Mouse (Mus musculus): ENCODE measurements around the gene Nanos2. TPM values are rescaled to one million over a fixed set of nuclear protein-coding genes. Genes with fewer than 3 reads are reported as not detected.
A peak's percentile ranks its signal among the peaks of the same experiment; 100 is the strongest.

Nanos2 gene
- polyA plus RNA-seq, 1 experiment from 2014 or later = not detected

DNA sequence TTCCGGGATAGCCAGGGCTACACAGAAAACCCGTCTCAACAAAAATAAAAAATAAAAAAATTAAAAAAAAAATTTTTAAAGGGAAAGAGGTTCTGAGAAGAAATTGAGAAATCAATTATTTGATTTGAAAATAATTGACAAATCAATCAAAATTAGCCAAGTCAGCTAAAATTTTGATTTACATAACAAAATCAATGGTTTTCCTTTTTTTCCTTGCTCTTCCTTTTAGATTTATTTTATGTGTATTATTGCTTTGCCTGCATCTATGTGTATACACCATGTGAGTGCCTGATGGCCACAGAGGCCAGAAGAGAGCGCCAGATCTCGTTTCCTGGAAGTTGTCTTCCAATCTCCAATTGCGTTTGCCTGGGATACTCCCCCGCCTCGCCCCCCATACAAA is 30.7 kb downstream of the Nanos2 start:
- Histone ChIP-seq H3K9ac (no peak overlapping the region), H3K27ac (ENCODE audit: poor library complexity, severe bottlenecking) (no peak overlapping the region), H3K4me3 (no peak overlapping the region), H3K27me3 (replicated peaks) (peaks cover 30% of the 10 kb centered on the region), H3K9me3 (replicated peaks) (no peaks in the 10 kb centered on the region), H3K4me2 (no peak overlapping the region), H3K4me1 (replicated peaks) (peaks cover 6% of the 10 kb centered on the region), H3K36me3 (no peaks in the 10 kb centered on the region)
- no peak for ATAC-seq (ENCODE audit: insufficient number of reproducible peaks, low FRiP score)
- 87% methylated on average over 7 of the region's 7 CpGs for WGBS

DNA sequence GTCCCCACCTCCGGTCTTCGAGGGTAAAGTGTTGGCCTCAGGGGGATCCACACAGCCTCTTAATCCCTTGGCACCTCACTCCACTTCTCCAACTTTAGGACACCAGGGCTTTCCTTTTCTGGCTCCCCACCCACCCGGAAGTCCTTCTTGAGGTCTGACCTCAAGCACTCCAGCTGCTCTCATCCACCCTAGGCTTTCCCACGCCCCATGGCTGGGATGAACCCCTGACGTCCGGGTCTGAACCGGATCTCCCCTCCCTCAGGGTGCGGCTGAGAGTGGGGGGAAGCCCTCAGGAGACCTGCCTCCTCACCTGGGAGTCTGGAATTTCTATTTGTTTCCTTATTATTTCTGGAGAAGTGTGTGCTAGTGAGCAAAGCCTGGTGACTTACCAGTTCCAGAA is 33.8 kb downstream of the Nanos2 start:
- no peak for ATAC-seq (ENCODE audit: insufficient number of reproducible peaks, low FRiP score)
- WGBS = 7% methylated on average over 8 of the region's 8 CpGs
- no peak overlapping the region for H3K4me3 ChIP-seq
- no peak overlapping the region for H3K4me2 ChIP-seq
- peaks cover 15% of the 10 kb centered on the region for H3K4me1 ChIP-seq (replicated peaks)
- peaks cover 39% of the 10 kb centered on the region for H3K27me3 ChIP-seq (replicated peaks)
- H3K9me3 ChIP-seq (replicated peaks) = no peaks in the 10 kb centered on the region
- H3K9ac ChIP-seq = no peak overlapping the region
- no peaks in the 10 kb centered on the region for H3K36me3 ChIP-seq
- no peak overlapping the region for H3K27ac ChIP-seq (ENCODE audit: poor library complexity, severe bottlenecking)

DNA sequence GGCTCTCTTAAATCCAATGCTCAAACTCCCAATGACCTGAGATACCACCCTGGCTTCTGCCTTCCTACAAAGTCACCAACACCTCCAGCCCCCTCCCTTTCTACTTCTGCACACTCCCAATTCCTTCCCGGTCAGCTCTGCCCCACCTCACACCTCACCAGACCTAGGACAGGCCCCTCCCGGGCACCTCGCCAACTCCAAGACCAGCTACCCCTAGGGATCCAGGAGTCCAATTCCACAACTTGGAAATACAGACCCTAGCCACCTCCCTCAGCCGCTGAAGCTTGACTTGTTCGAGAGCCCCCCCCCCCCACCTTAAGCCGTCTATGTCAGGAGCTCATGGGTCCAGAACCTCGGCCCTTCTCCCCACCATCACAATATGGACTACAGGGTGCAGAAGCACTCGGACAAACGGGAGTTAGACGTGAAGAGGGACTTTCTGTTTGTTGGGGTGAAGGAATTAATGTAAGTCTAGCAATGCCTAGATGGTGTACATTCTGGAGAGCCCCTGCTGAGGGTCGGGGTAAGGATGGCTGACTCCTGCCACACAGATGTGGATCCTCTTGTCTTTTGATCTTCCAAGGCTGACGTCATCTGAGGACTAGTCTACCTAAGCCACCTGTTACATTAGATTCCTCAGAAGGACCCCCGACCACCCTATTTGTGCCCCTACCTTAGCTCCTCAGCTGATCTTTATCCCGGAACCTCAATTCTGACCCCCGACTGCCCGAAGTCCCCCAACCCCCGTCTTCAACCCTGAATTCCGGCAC is 35.2 kb downstream of the Nanos2 start:
- Histone ChIP-seq H3K4me2 (no peak overlapping the region), H3K9ac (no peak overlapping the region), H3K36me3 (no peaks in the 10 kb centered on the region), H3K27ac (ENCODE audit: poor library complexity, severe bottlenecking) (no peak overlapping the region), H3K27me3 (replicated peaks) (peaks cover 39% of the 10 kb centered on the region), H3K4me3 (no peak overlapping the region), H3K9me3 (replicated peaks) (no peaks in the 10 kb centered on the region), H3K4me1 (replicated peaks) (peaks cover 19% of the 10 kb centered on the region)
- 49% methylated on average over 18 of the region's 18 CpGs for WGBS
- ATAC-seq (ENCODE audit: insufficient number of reproducible peaks, low FRiP score) = no peak

DNA sequence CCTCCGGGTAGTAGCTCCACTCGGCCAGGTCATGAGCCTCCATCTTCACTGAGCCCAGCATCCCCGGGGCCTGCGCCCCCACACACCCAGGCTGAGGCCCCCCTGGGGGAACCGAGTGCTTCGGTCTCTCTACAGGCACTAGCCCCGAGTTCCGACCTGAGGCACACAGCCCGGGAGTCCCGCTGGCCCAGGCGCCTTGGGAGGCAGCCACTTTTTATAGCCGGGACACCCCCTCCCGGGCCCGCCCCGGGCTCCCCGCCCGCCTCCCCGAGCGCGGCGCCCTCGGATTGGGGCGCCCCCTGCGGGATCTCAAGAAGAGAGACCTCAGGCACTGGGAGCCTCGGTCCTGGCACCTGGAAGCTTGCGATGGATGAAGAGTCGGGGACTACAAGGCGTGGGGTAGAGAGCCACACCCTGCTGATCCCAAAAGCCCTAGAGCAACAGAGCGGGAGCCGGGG is 36.2 kb downstream of the Nanos2 start, which contains the start of gene Foxa3:
Gene Foxa3 (minus strand): TSS at position 182 of the 458 bp plus-strand sequence.
- H3K4me1 ChIP-seq (replicated peaks) = peaks cover 22% of the 10 kb centered on the region
- no peaks in the 10 kb centered on the region for H3K36me3 ChIP-seq
- H3K9ac ChIP-seq = peak within 1 kb of the TSS; percentile 92
- 2% methylated on average over 30 of the region's 30 CpGs for WGBS
- H3K27me3 ChIP-seq (replicated peaks) = peaks cover 39% of the 10 kb centered on the region
- H3K9me3 ChIP-seq (replicated peaks) = no peaks in the 10 kb centered on the region
- peak within 1 kb of the TSS; percentile 90 for H3K4me2 ChIP-seq
- peak within 1 kb of the TSS; percentile 55 for H3K27ac ChIP-seq (ENCODE audit: poor library complexity, severe bottlenecking)
- ATAC-seq (ENCODE audit: insufficient number of reproducible peaks, low FRiP score) = peak; percentile 33
- H3K4me3 ChIP-seq = peak within 1 kb of the TSS; percentile 90

DNA sequence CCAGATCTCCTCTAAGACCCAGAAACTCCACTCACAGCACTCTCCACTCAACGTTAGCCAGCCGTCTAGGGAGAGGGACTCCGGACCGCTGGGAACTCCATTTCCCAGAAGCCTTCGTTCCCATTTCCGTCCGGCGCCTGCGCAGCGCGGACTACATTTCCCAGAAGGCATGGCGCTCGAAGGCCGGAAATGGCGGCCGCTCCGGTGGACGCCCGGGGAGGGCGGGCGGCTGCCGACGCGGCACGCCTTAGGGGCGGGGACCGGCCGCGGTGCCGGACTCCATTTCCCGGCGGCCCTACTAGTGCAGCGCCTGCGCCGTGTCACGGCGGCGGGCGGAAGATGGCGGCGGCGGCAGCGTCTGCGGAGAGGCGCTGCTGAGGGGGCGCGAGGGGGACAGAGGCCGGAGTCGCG is 36.9 kb downstream of the Nanos2 start, which contains the start of gene Sympk:
Gene Sympk (plus strand): TSS at position 282 of the 411 bp plus-strand sequence.
- peak; percentile 95 for ATAC-seq (ENCODE audit: insufficient number of reproducible peaks, low FRiP score)
- Histone ChIP-seq H3K9ac (peak within 1 kb of the TSS; percentile 92), H3K27me3 (replicated peaks) (peaks cover 39% of the 10 kb centered on the region), H3K4me1 (replicated peaks) (peaks cover 22% of the 10 kb centered on the region), H3K27ac (ENCODE audit: poor library complexity, severe bottlenecking) (peak within 1 kb of the TSS; percentile 55), H3K4me3 (peak within 1 kb of the TSS; percentile 90), H3K4me2 (peak within 1 kb of the TSS; percentile 90), H3K9me3 (replicated peaks) (no peaks in the 10 kb centered on the region), H3K36me3 (peaks cover 7% of the 10 kb centered on the region)
- under 1% methylated on average over 50 of the region's 50 CpGs for WGBS

DNA sequence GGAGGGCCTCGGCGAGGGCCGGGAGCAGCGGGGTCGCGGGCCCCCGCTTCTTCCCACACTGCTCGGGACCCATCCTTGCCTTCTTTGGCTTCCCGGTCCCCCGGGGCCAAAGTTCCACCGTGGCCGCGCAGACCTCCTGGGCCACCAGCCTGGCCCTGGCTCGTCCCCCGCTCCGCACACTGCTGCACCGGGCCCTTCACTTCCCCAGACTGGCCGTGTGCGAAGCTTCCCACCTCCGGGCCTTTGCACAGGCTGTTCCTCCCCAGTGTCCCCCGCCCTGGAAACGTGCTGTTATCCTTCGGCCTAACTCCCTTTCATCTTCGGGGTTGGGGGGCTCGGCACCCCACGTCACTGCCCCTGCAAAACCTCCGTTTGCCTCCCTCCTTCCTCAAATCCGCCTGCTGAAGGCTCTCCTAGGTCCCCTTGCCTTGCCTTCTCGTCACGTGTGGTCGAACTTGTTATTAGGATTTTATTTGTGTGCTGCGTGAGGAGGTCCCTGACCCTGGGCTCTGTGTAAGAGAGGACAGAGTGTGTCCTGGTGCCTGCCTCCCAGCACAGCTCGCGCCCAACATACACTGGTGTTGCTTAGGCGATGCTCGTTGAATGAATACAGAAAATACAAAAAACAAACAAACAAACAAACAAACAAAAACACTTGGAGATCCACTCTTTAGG is 37.5 kb downstream of the Nanos2 start:
- ATAC-seq (ENCODE audit: insufficient number of reproducible peaks, low FRiP score) = peak; percentile 52
- H3K4me1 ChIP-seq (replicated peaks) = peaks cover 22% of the 10 kb centered on the region
- 1% methylated on average over 27 of the region's 36 CpGs for WGBS

DNA sequence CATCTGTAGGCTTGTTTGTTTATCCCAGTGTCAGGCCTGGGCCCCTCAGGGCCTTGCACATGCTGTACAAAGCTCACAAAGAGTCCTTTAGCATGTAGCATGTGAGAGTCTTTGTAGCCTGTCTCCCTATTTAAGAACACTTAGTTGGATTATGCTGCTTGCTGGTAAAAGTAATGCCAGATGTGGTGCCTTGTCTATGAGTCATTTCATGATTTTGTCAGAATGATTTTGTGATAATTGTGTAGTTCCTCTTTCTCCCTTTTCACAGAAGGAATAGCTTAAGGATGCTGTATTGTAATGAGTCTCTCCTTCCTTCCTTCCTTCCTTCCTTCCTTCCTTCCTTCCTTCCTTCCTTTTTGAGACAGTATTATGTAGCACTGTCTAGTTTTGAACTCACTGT is 40.9 kb downstream of the Nanos2 start:
- ATAC-seq (ENCODE audit: insufficient number of reproducible peaks, low FRiP score) = no peak
- Histone ChIP-seq H3K27ac (ENCODE audit: poor library complexity, severe bottlenecking) (no peak overlapping the region), H3K36me3 (peaks cover 46% of the 10 kb centered on the region), H3K4me2 (no peak overlapping the region), H3K9ac (no peak overlapping the region; the same call in 1 of the 2 replicates), H3K9me3 (replicated peaks) (no peaks in the 10 kb centered on the region), H3K4me3 (no peak overlapping the region), H3K27me3 (replicated peaks) (peaks cover 7% of the 10 kb centered on the region), H3K4me1 (replicated peaks) (peaks cover 19% of the 10 kb centered on the region)

More for the DNA sequence above, 37.5 kb downstream of the Nanos2 start:
- Histone ChIP-seq H3K36me3 (peaks cover 13% of the 10 kb centered on the region), H3K4me2 (peak overlapping the region; percentile 90), H3K27me3 (replicated peaks) (peaks cover 39% of the 10 kb centered on the region), H3K27ac (ENCODE audit: poor library complexity, severe bottlenecking) (peak overlapping the region; percentile 55), H3K4me3 (peak overlapping the region; percentile 90), H3K9me3 (replicated peaks) (no peaks in the 10 kb centered on the region), H3K9ac (peak overlapping the region; percentile 92)

DNA sequence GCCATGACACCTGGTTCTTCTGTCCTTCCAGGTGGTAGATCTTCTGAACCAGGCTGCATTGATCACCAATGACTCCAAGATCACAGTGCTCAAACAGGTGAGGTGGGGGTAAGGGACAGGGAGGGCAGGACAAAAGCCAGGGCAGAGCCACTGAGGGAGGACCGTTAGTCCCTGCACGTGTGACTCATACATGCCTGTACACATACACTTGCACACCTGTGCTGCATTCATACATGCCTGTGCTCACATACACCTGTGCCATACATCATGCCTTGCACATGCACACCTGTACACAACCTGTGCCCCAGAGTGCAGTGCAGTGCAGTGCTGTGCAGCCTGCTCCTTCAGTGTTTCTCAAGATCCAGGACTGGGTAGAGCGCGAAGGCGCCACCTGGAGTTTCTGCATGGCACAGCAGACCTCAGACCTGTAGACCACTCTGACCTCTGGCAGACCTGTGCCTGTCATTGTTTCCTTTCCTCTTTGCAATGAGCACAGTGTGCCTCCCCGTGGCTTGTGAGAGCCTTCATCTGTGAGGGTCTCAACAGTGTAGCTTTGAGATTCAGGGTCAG is 42.0 kb downstream of the Nanos2 start:
- H3K27ac ChIP-seq (ENCODE audit: poor library complexity, severe bottlenecking) = no peak overlapping the region
- no peak overlapping the region for H3K4me3 ChIP-seq
- peaks cover 19% of the 10 kb centered on the region for H3K4me1 ChIP-seq (replicated peaks)
- H3K36me3 ChIP-seq = peaks cover 56% of the 10 kb centered on the region
- 63% methylated on average over 6 of the region's 6 CpGs for WGBS
- no peak overlapping the region for H3K9ac ChIP-seq
- no peaks in the 10 kb centered on the region for H3K27me3 ChIP-seq (replicated peaks)
- H3K4me2 ChIP-seq = no peak overlapping the region
- H3K9me3 ChIP-seq (replicated peaks) = no peaks in the 10 kb centered on the region
- peak; percentile 36; the same call in 1 of the 2 replicates for ATAC-seq (ENCODE audit: insufficient number of reproducible peaks, low FRiP score)

DNA sequence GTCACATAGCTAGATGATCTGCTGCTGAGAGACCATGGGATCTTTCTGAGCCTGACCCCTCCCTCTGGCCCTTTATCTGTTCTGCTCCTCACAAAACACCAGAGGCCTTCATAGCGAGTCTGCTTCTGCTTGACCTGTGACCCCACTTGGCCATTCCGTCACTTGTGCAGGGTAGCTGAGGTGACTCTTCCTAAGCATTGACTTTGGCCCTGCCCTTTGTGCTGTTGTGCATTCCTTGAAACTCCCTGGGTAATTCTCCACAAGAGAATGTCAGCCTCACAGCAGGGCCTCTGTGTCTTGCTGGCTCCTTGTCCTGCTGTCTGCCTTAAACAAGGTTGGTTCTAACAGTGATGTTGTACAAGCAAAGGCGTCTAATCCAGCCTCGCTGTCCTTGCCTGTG is 44.4 kb downstream of the Nanos2 start:
- H3K4me1 ChIP-seq (replicated peaks) = 0 out of 2 replicates have a peak, but pooled peaks cover 2% of the 10 kb centered on the region
- no peaks in the 10 kb centered on the region for H3K9me3 ChIP-seq (replicated peaks)
- H3K9ac ChIP-seq = no peak overlapping the region
- peaks cover 81% of the 10 kb centered on the region for H3K36me3 ChIP-seq
- no peak for ATAC-seq (ENCODE audit: insufficient number of reproducible peaks, low FRiP score)
- H3K4me3 ChIP-seq = no peak overlapping the region
- 65% methylated on average over 4 of the region's 4 CpGs for WGBS
- no peak overlapping the region for H3K4me2 ChIP-seq
- no peak overlapping the region for H3K27ac ChIP-seq (ENCODE audit: poor library complexity, severe bottlenecking)
- H3K27me3 ChIP-seq (replicated peaks) = no peaks in the 10 kb centered on the region

Measured in heart, embryonic 12.5 days (tissue).